In the genomic region with DNA sequence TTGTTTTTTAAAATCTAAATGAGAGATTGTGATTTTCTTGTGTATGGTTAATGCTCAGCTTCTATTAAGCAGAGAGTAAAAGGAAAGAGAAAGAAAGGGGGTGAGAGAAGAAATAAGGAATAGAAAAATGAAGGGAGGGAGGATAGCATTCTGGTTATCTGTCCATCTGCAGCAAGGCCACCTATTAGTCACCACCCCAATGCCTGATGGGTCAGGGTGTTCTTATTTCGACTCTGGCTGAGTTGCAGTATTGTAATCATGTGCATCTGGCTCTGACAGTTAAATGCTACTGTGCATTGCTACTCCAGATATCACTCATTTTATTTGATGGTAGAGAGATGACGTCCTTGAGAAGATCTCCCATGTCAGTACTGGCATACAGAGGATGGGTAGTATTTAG, we compare ENCODE assay signal across 29 mouse cellular contexts.
"Had no signal": no experiment of that assay in that cellular context is flagged by ENCODE, and none has a peak within 500 bp of the region (broad histone marks: within the 10 kb centered on the region; RNA-seq: fewer than 3 reads in every experiment).

No protein-coding gene starts in this region.

- H3K9ac ChIP-seq: heart, embryonic 12.5 days; hindbrain, embryonic 12.5 days; hindbrain, embryonic 14.5 days; intestine, embryonic 15.5 days; limb, embryonic 12.5 days; liver, embryonic 13.5 days; liver, embryonic 15.5 days; liver, postnatal 0 days had no signal

- H3K4me3 ChIP-seq: gastrocnemius, adult 2 months; heart, adult 2 months; heart, embryonic 12.5 days; hindbrain, embryonic 10.5 days; hindbrain, embryonic 12.5 days; intestine, embryonic 15.5 days; left cerebral cortex, adult 2 months; limb, embryonic 10.5 days; limb, embryonic 12.5 days; liver, embryonic 13.5 days; liver, embryonic 15.5 days had no signal

- H3K27me3 ChIP-seq: heart, embryonic 12.5 days; hindbrain, embryonic 12.5 days; intestine, embryonic 15.5 days; limb, embryonic 12.5 days; liver, embryonic 13.5 days; liver, embryonic 15.5 days had no signal

- H3K27ac ChIP-seq: gastrocnemius, adult 2 months; heart, adult 2 months; hindbrain, embryonic 10.5 days; hindbrain, embryonic 12.5 days; hindbrain, embryonic 14.5 days; intestine, embryonic 15.5 days; kidney, postnatal 0 days; left cerebral cortex, adult 2 months; limb, embryonic 10.5 days; limb, embryonic 12.5 days; liver, embryonic 13.5 days; liver, embryonic 15.5 days had no signal

- H3K4me2 ChIP-seq: heart, embryonic 12.5 days; hindbrain, embryonic 12.5 days; hindbrain, embryonic 14.5 days; intestine, embryonic 15.5 days; limb, embryonic 12.5 days; liver, embryonic 11.5 days; liver, embryonic 13.5 days; liver, embryonic 15.5 days had no signal

- H3K9me3 ChIP-seq: heart, embryonic 12.5 days; hindbrain, embryonic 10.5 days; hindbrain, embryonic 12.5 days; intestine, embryonic 15.5 days; limb, embryonic 10.5 days; limb, embryonic 12.5 days; liver, embryonic 13.5 days; liver, embryonic 15.5 days had no signal

- DNase-seq: gastrocnemius, adult 2 months; gastrocnemius, postnatal 10 days; gastrocnemius, postnatal 25 days; heart, adult 11 months; heart, adult 2 months; heart, postnatal 10 days; heart, postnatal 4 days; kidney, adult 18-20 months; kidney, adult 8-10 months; kidney, postnatal 14 days; kidney, postnatal 36 days; layer of hippocampus, adult 9-11 months; liver; liver, embryonic 13.5 days; liver, postnatal 0 days had no signal

- ATAC-seq: hindbrain, embryonic 16.5 days; inflammation-experienced regulatory T-cells, adult 6 months; intestine, embryonic 15.5 days; intestine, postnatal 0 days; liver, postnatal 0 days had no signal

- H3K4me1 ChIP-seq: heart, embryonic 12.5 days; hindbrain, embryonic 10.5 days; hindbrain, embryonic 12.5 days; intestine, embryonic 15.5 days; limb, embryonic 10.5 days; limb, embryonic 12.5 days; liver, embryonic 13.5 days; liver, embryonic 15.5 days had no signal

- H3K36me3 ChIP-seq: heart, embryonic 12.5 days; hindbrain, embryonic 10.5 days; hindbrain, embryonic 12.5 days; intestine, embryonic 15.5 days; limb, embryonic 10.5 days; limb, embryonic 12.5 days; liver, embryonic 13.5 days; liver, embryonic 15.5 days had no signal
